Mouse (Mus musculus) R1 (cell line): Measurements from ENCODE around the gene Ddx46.
A peak's percentile ranks its signal among the peaks of the same experiment; 100 is the strongest.

ENCODE experiments used
- DNase-seq: peaks from one replicate; pipeline ENCODE4 v3.0.0-alpha.2; 2018; ENCODE audit warnings: low read depth, low spot score

Ddx46 gene

GRCm38 (mm10) chr13:55636185-55636983 is 1.6 kb downstream of the Ddx46 start:
- no peak for DNase-seq

GRCm38 (mm10) chr13:55640480-55640879 is 5.7 kb downstream of the Ddx46 start:
- DNase-seq, result peak; percentile 80

GRCm38 (mm10) chr13:55644525-55644924 is 9.7 kb downstream of the Ddx46 start:
- peak; percentile 80 for DNase-seq

- peak; percentile 52 for DNase-seq
Measured at GRCm38 (mm10) chr13:55650098-55650497, 15.3 kb downstream of the Ddx46 start.

- no peak for DNase-seq
Measured at GRCm38 (mm10) chr13:55650980-55651379, 16.2 kb downstream of the Ddx46 start.

GRCm38 (mm10) chr13:55668550-55668949 is 33.7 kb downstream of the Ddx46 start:
- peak; percentile 58 for DNase-seq

- no peak for DNase-seq
Measured at GRCm38 (mm10) chr13:55672711-55673110, 37.9 kb downstream of the Ddx46 start.

GRCm38 (mm10) chr13:55677364-55677763 is 42.5 kb downstream of the Ddx46 start:
- no peak for DNase-seq

GRCm38 (mm10) chr13:55682201-55682600 is 47.4 kb downstream of the Ddx46 start:
- DNase-seq, result no peak

- DNase-seq, result no peak
Measured at GRCm38 (mm10) chr13:55683581-55683980, 48.8 kb downstream of the Ddx46 start.

- no peak for DNase-seq
Measured at GRCm38 (mm10) chr13:55686107-55686633, 51.3 kb downstream of the Ddx46 start.

GRCm38 (mm10) chr13:55687927-55688602 is 53.2 kb downstream of the Ddx46 start:
- DNase-seq, result peak; percentile 71

GRCm38 (mm10) chr13:55692535-55693242 is 57.9 kb downstream of the Ddx46 start, which contains the start of gene B230219D22Rik:
TSS of gene B230219D22Rik (plus strand) at chr13:55693124.
- peak; percentile 93 for DNase-seq

- no peak for DNase-seq
Measured at GRCm38 (mm10) chr13:55693243-55693721, 58.5 kb downstream of the Ddx46 start.

- DNase-seq, result no peak
Measured at GRCm38 (mm10) chr13:55694110-55694509, 59.3 kb downstream of the Ddx46 start.

- peak; percentile 41 for DNase-seq
Measured at GRCm38 (mm10) chr13:55695989-55696388, 61.2 kb downstream of the Ddx46 start.

- peak; percentile 76 for DNase-seq
Measured at GRCm38 (mm10) chr13:55704301-55704700, 69.5 kb downstream of the Ddx46 start.

GRCm38 (mm10) chr13:55712846-55713245 is 78.0 kb downstream of the Ddx46 start:
- DNase-seq, result peak; percentile 60

- DNase-seq, result peak; percentile 84
Measured at GRCm38 (mm10) chr13:55714501-55715166, 79.8 kb downstream of the Ddx46 start, which contains the start of gene Txndc15. TSS of gene Txndc15 (plus strand) at chr13:55714650.

GRCm38 (mm10) chr13:55715167-55715512 is 80.3 kb downstream of the Ddx46 start:
- no peak for DNase-seq

- no peak for DNase-seq
Measured at GRCm38 (mm10) chr13:55715908-55716510, 81.2 kb downstream of the Ddx46 start.
